Mouse (Mus musculus) T-helper 17 cell (primary cell): ENCODE data around the gene Mipep.

ENCODE experiments used
- in situ Hi-C, 2 experiments: fragments of 300-600 bp; cut with MboI, MseI; formaldehyde crosslinking; loops; 1 replicate in 1 of 2; 2 replicates in 1 of 2; pipeline ENCODE4 v1.15.1; 2025; ENCODE audit warnings: high pct_unique_total_duplicates in 2 of 2

Mipep gene

GRCm38 (mm10) chr14:60784427-60785315 lies at the start of gene Mipep:
Gene Mipep (plus strand): TSS chr14:60784573.
- in situ Hi-C loops, result no loop called here

- in situ Hi-C loops, result loop anchor here in 1 of 2 experiments (10.0 kb wide), 2 partner anchors 480 to 1530 kb away; partner anchors contain the start of genes Gm49336, Nupl1 and Rcbtb1
Observed at GRCm38 (mm10) chr14:60735206-60735605, 49.2 kb upstream of the Mipep start.

- in situ Hi-C loops, result loop anchor here in 1 of 2 experiments (10.0 kb wide), 2 partner anchors 481 to 1531 kb away; partner anchors contain the start of genes Gm49336, Nupl1 and Rcbtb1
Observed at GRCm38 (mm10) chr14:60735848-60736547, 48.4 kb upstream of the Mipep start.

GRCm38 (mm10) chr14:60736591-60737192 lies 47.7 kb upstream of the Mipep start:
- in situ Hi-C loops, result loop anchor here in 1 of 2 experiments (10.0 kb wide), 2 partner anchors 482 to 1532 kb away; partner anchors contain the start of genes Gm49336, Nupl1 and Rcbtb1

GRCm38 (mm10) chr14:60737202-60737611 lies 47.2 kb upstream of the Mipep start:
- in situ Hi-C loops, result loop anchor here in 1 of 2 experiments (10.0 kb wide), 2 partner anchors 482 to 1532 kb away; partner anchors contain the start of genes Gm49336, Nupl1 and Rcbtb1

- in situ Hi-C loops, result loop anchor here in 1 of 2 experiments (10.0 kb wide), 2 partner anchors 484 to 1534 kb away; partner anchors contain the start of genes Gm49336, Nupl1 and Rcbtb1
Observed at GRCm38 (mm10) chr14:60738434-60738938, 45.9 kb upstream of the Mipep start.

GRCm38 (mm10) chr14:60739155-60739554 lies 45.2 kb upstream of the Mipep start:
- in situ Hi-C loops, result loop anchor here in 1 of 2 experiments (10.0 kb wide), 2 partner anchors 484 to 1534 kb away; partner anchors contain the start of genes Gm49336, Nupl1 and Rcbtb1

GRCm38 (mm10) chr14:60739616-60740015 lies 44.8 kb upstream of the Mipep start:
- in situ Hi-C loops, result loop anchor here in 1 of 2 experiments (10.0 kb wide), 2 partner anchors 485 to 1535 kb away; partner anchors contain the start of genes Gm49336, Nupl1 and Rcbtb1

GRCm38 (mm10) chr14:60740507-60740906 lies 43.9 kb upstream of the Mipep start:
- in situ Hi-C loops, result no loop called here

- in situ Hi-C loops, result no loop called here
Observed at GRCm38 (mm10) chr14:60741033-60741432, 43.3 kb upstream of the Mipep start.

- in situ Hi-C loops, result no loop called here
Observed at GRCm38 (mm10) chr14:60741490-60741981, 42.8 kb upstream of the Mipep start.

GRCm38 (mm10) chr14:60743681-60744080 lies 40.7 kb upstream of the Mipep start:
- in situ Hi-C loops, result no loop called here

GRCm38 (mm10) chr14:60745201-60745600 lies 39.2 kb upstream of the Mipep start:
- in situ Hi-C loops, result no loop called here

GRCm38 (mm10) chr14:60746141-60746540 lies 38.2 kb upstream of the Mipep start:
- in situ Hi-C loops, result no loop called here

GRCm38 (mm10) chr14:60747154-60747870 lies 37.1 kb upstream of the Mipep start:
- in situ Hi-C loops, result no loop called here

- in situ Hi-C loops, result loop anchor here in 1 of 2 experiments (5.0 kb wide), 1 partner anchor 43 kb away; no protein-coding TSS in a partner anchor
Observed at GRCm38 (mm10) chr14:60749880-60750279, 34.5 kb upstream of the Mipep start.

GRCm38 (mm10) chr14:60751581-60751980 lies 32.8 kb upstream of the Mipep start:
- in situ Hi-C loops, result loop anchor here in 1 of 2 experiments (5.0 kb wide), 1 partner anchor 44 kb away; no protein-coding TSS in a partner anchor

GRCm38 (mm10) chr14:60752892-60753800 lies 31.2 kb upstream of the Mipep start:
- in situ Hi-C loops, result loop anchor here in 1 of 2 experiments (5.0 kb wide), 1 partner anchor 46 kb away; no protein-coding TSS in a partner anchor

- in situ Hi-C loops, result loop anchor here in 1 of 2 experiments (5.0 kb wide), 1 partner anchor 46 kb away; no protein-coding TSS in a partner anchor
Observed at GRCm38 (mm10) chr14:60753801-60754126, 30.6 kb upstream of the Mipep start.
